Mouse (Mus musculus) Patski (cell line): ENCODE results near the gene Wnt3a. TPM values are rescaled to one million over a fixed set of nuclear protein-coding genes. Genes with fewer than 3 reads are reported as not detected.

Experiments
- ATAC-seq: fragments of 100-300 bp; one replicate; pipeline ENCODE4 v1.8.0; 2021
- CTCF ChIA-PET: fragments of 350-600 bp; sonication (Branson Sonifier 250); formaldehyde crosslinking; loops from one replicate; lab custom pipeline; 2022; ENCODE audit warnings: inconsistent platforms; lab: Charles Lee
- POLR2A ChIA-PET: fragments of 350-600 bp; sonication (Branson Sonifier 250); formaldehyde crosslinking; loops from one replicate; lab custom pipeline; 2022; ENCODE audit warnings: antibody characterized with exemption, inconsistent platforms; lab: Charles Lee
- DNase-seq: peaks from one replicate; pipeline ENCODE4 v3.0.0-alpha.2; 2011; ENCODE audit warnings: low read depth, low spot score
- H3K27me3 ChIP-seq: fragments of 371-371 bp; one replicate; pipeline ENCODE4 v1.5.1; 2021
- CTCF ChIP-seq: fragments of 100-300 bp; IDR thresholded peaks from one replicate; pipeline ENCODE4 v1.5.1; 2021
- in situ Hi-C: fragments of 300-500 bp; cut with MboI; formaldehyde crosslinking; loops from 3 replicates; pipeline ENCODE4 v1.11.1; 2018; ENCODE audit warnings: low pct_unique_long_range_greater_than_20kb, mixed read lengths
- polyA plus RNA-seq: library from polyadenylated mRNA; unstranded; gene quantifications from one replicate; pipeline ENCODE4 v1.2.3, GENCODE M21; 2021

Wnt3a gene
- polyA plus RNA-seq, 1 experiment from 2014 or later: not detected

DNA sequence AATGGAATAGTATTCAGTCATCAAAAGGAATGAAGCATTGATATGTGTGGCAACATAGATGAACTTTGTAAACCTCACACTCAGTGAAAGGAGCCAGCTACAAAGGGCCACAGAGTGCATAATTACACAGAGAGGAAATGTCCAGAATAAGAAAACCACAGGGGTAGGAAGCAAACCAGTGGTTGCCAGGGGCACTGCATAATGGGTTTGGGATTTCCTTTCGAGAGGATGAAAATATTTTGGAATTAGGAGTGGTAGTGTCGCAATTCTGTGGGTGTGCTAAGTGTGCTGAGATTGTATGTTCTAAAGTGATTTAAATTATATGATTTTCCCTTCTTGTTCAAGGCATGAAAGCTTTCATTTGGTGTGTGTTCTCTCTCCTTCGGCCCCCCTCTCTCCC is 16.4 kb downstream of the Wnt3a start:
- in situ Hi-C loops: no loop called here
- POLR2A ChIA-PET: interaction anchor here (0.6 kb wide), 1 partner anchor 38 kb away, joined by 3 read pairs; no protein-coding TSS in a partner anchor
- no peak for DNase-seq
- peaks cover 19% of the 10 kb centered on the region for H3K27me3 ChIP-seq
- ATAC-seq: no peak
- CTCF ChIA-PET: no interaction called here
- TF ChIP-seq CTCF: no peak

DNA sequence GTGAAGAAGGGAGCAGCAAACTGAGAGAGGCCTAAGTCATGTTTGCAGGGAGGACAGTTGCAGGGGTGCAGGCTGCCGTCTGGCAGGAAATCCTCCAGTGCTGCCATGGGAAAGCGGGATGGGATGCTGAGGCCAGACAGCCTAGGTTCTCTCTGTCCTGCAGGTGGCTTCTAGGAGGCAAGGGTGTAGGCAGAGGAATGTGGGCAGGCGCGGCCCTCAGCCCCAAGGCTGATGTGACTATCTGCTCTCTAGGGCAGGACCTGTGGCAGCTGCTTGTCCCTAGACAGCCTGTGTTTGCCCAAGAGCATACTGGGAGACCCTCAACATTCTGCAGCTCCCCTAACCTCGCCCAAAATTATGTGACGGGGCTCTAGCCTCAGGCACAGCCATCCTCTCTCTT is 23.8 kb downstream of the Wnt3a start:
- TF ChIP-seq CTCF: no peak
- DNase-seq (no peak), ATAC-seq (no peak)
- in situ Hi-C loops: no loop called here
- POLR2A ChIA-PET: no interaction called here
- peaks cover 35% of the 10 kb centered on the region for H3K27me3 ChIP-seq
- CTCF ChIA-PET: no interaction called here

DNA sequence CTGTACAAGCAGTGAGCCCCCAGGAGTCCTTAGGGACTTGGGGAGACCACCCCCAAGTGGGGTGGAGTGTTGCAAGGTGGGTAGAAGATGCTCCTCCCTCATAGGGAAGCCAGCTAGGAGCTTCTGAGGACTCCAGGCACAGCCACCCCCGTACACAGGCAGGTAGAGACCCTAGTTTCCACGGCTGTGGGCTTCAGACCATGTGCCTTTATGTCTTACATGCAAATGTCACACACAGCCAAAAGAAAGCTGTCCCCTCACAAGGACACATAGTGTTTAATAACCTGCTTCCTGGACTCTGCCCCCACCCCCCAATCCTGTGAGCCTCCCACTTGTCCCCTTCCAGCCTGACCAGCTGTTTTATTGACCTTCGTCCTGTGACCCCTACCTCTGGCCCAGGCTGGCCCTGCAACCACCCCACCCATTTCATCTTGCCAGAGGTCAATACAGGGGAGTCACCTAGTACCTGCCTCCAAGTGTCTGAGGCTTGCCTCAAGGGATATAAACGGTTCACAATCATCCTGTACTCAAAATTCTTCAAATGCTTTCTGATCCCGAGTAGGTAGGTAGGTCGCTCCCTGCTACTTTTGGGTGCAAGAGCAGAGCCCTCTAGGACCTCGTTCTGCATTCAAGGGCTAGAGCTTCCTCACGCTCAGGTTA is 25.3 kb downstream of the Wnt3a start:
- no peak for DNase-seq
- POLR2A ChIA-PET: no interaction called here
- CTCF ChIA-PET: no interaction called here
- in situ Hi-C loops: no loop called here
- peaks cover 32% of the 10 kb centered on the region for H3K27me3 ChIP-seq
- ATAC-seq: no peak
- TF ChIP-seq CTCF: no peak

DNA sequence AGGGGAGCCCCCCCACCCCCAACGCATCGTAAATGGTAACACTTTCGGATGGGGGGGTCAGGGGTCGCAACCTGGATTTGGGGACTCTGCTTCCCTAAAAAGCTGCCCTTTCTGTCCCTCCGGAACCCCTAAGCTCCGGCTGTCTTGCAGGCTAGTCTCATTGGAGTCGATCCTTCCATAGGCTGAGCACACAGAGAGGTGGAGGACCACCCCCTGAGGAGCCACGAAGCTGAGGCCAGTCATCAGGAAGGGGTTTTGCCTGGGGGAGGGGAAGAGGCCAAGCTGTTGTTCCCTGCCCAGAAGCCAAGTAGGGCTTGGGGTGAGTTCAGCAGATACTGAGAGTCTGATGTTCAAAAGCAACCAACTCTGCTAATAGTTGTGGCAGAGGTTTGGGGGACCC is 26.0 kb downstream of the Wnt3a start:
- TF ChIP-seq CTCF: no peak
- ChIA-PET CTCF (no interaction called here), POLR2A (no interaction called here)
- in situ Hi-C loops: no loop called here
- ATAC-seq (no peak), DNase-seq (no peak)
- peaks cover 33% of the 10 kb centered on the region for H3K27me3 ChIP-seq

DNA sequence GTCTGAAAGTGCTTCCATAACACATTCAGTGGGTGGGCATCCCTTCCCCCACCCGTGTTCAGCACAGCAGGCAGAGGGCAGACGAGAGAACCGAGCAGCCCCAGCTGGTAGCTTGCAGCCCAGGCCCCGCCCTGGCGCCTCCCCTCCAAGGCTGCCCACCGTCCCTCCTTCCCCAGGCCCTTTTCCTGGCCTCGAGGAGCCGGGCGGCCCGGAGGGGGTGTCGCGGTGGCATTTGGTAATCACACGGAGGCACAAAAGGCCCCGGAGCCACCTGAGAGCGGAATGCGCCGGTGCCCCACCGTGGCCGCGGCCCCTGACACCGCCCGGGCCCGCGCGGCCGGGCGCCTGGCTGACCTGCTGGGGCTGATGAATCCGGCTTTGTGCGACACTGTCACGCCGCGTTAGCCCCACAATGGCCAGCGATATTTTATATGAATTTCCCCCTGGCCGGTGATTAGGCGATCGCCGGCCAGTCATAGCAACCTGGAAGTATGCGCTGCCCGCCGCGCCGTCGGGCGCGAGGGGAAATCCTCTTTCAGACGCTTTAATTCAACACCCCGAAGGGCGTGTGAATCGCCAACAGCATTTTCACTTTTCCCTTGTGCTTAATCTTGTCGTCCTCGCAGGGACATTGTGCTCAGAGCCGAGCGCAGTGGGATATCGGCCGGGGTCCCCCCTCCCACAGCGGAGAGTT is 26.5 kb downstream of the Wnt3a start:
- in situ Hi-C loops: no loop called here
- CTCF ChIA-PET: no interaction called here
- DNase-seq: no peak
- no peak for TF ChIP-seq CTCF
- H3K27me3 ChIP-seq: peaks cover 37% of the 10 kb centered on the region
- ATAC-seq: no peak
- POLR2A ChIA-PET: no interaction called here

DNA sequence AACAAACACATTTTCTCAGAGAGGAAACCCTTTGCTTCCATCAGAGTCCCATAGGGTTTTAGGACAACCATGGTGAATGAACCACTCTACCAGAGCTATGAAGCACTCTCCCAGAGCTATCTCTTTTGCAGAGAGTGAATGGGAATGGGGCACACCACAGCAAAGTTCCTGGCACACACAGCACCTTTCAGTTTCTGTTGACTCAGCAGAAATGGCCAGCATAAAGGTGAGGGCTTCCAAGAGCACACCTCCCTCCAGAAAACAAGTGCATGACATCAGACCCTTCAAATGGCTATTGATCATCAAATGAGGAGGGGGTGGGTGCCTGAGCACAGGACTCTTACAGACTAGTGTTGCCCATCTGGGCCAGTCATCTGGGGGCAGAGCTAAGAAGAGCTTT is 28.2 kb downstream of the Wnt3a start:
- POLR2A ChIA-PET: no interaction called here
- CTCF ChIA-PET: no interaction called here
- ATAC-seq: no peak
- in situ Hi-C loops: no loop called here
- DNase-seq: no peak
- H3K27me3 ChIP-seq: peaks cover 44% of the 10 kb centered on the region
- TF ChIP-seq CTCF: no peak

DNA sequence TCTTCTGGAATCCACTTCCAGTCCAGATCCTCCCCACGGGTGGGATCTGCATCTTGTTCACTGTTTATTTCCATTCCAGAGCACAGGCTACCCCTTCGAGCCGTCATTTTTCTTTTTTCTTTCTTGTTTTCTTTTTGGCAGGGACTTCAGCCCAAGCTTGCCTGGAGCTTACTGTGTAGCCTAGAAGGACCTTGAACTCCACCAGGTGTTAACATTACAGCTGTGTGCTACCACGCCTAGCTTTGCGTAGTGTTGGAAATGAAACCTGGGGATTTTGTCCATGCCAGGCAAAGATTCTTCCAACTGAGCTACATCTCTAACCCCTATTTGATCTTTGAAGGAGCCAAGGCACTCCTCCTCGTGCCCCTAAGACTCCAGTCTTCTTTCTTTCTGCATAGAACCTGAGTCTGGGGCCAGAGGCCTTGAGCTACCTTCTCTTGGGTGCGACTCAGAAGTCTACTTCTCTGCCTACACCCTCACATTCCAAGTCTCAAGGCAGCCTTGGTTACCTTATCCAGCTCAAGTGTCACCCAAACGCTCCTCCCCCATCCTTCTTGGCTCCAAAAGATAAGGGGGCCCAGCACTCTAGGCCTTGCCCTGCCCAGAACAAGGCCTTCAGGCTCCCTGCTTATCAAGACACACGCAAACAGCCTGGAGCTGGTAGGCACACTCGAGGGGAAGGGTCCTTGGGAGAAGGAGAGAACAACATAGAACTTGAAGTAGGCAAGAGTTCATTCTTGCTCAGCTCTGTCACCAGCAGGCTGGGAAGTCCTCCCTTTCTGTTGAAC is 29.7 kb downstream of the Wnt3a start:
- no peak for TF ChIP-seq CTCF
- CTCF ChIA-PET: no interaction called here
- peaks cover 44% of the 10 kb centered on the region for H3K27me3 ChIP-seq
- POLR2A ChIA-PET: no interaction called here
- DNase-seq: no peak
- no peak for ATAC-seq
- in situ Hi-C loops: no loop called here

DNA sequence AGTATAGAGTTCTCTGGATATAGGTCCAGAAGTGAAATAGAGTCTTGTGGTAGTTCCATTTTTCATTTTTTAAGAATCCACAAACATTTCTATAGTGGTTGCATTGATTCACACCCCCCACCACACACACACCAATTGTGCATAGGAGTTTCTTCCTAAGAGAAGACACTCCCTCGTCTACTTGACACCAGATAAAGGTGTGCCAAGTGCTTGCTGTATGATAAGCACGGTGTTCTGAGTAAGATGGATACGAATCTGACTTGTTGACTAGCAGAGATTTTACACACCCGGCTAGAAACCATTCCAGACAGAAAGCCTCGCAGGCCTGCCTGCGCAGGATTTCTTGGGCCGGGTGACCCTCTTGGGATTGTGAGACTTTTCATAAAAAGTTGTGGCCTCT is 30.9 kb downstream of the Wnt3a start:
- ATAC-seq (no peak), DNase-seq (no peak)
- H3K27me3 ChIP-seq: peaks cover 41% of the 10 kb centered on the region
- ChIA-PET CTCF (no interaction called here), POLR2A (no interaction called here)
- in situ Hi-C loops: no loop called here
- TF ChIP-seq CTCF: no peak

DNA sequence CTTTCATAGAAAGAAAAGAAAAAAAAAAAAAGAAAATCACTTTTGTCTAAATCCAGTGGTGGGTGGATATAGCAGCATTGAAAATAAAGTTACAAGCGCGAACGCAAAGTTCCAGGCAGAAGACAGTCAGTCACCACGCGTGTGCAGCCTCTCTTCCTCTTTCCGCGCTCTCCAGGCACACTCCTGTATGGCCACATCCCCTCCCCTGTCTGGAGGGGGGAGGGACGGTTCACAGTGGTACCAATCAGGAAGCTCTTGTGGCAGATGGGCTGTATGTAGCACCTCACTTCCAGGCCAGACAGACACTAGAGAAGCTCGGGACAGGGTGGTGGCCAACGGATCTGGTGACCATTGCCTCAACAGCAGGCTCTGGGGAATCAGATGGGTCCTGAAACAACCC is 42.5 kb downstream of the Wnt3a start:
- ChIA-PET CTCF (no interaction called here), POLR2A (no interaction called here)
- H3K27me3 ChIP-seq: peaks cover 28% of the 10 kb centered on the region
- ATAC-seq (no peak), DNase-seq (no peak)
- TF ChIP-seq CTCF: no peak
- in situ Hi-C loops: no loop called here

DNA sequence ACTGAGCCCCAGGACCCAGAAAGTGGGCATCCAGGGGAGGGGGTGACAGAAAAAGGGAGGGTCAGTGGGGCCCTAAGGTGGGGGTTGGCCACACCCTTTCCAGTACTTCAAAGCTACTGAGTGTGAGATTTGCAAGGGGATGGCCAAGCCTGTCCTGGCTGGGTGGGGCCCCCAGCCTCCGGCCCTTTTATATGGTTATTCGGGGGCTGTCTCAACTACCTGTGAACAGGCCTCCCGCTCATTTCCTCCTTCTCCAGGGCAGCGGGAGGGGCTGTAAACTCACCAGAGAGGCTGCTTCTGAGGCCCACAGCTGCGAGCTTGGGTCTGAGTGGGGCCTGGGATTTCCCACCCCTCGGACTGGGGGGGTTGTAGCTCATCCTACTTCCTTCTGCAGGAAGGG is 46.7 kb downstream of the Wnt3a start:
- ChIA-PET CTCF (no interaction called here), POLR2A (interaction anchor here (0.6 kb wide), 1 partner anchor 10 kb away, joined by 3 read pairs; no protein-coding TSS in a partner anchor)
- in situ Hi-C loops: no loop called here
- no peak for ATAC-seq
- DNase-seq: no peak
- H3K27me3 ChIP-seq: peaks cover 7% of the 10 kb centered on the region
- no peak for TF ChIP-seq CTCF

DNA sequence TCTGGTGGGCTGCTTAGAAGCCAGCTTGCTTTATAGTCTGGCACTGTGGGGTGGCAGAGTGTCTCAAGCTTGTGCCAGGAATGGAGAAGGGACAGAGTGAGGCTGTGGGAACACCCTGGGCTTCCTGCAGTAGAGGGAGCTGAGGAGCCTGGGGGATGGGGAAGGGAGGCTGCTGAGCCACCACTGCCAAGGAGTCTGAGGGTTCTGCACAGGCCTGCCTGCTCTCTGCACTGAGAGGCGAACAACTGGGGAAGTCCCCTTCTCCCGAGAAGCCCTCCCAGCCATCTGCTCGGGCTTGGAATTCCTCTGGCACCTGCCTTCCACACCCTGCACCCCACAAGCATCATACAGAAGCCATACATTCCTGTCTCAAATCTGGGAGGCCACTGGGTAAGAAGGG is 48.7 kb downstream of the Wnt3a start:
- ChIA-PET POLR2A (no interaction called here), CTCF (interaction anchor here (2.3 kb wide), 1 partner anchor 10 kb away, joined by 5 read pairs; no protein-coding TSS in a partner anchor)
- no peak for DNase-seq
- in situ Hi-C loops: no loop called here
- TF ChIP-seq CTCF: no peak
- no peaks in the 10 kb centered on the region for H3K27me3 ChIP-seq
- ATAC-seq: no peak
